Mouse (Mus musculus): ENCODE results near the gene Plekha4.

DNA sequence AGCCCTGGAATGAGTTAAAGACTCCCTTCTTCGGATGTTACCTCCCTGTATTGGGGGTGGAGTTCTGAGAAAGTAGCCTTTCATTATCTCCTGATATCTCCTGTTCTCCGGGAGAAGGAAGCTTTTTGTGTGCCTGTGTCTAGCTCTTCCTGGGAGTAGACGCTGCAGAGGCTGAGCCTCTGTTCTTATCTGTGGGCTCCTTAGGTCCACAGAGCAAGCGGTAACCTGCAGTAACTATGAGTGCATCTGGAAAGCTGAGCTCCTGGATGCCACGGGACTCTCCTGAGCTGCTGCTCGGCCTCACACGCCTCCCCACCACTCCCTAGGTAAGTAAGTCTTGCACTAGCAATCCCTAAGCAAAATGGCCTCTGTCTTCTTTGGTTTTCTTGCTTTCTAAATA, 40.0 kb upstream of the Plekha4 start:
- TF ChIP-seq POLR2A (IDR thresholded peaks at IDR 0.05; ENCODE audit: insufficient read depth, low read depth, low read length) = no peak
- TF ChIP-seq CTCF (IDR thresholded peaks at IDR 0.05; ENCODE audit: insufficient read depth, low read depth, low read length) = no peak

Data from olfactory bulb, adult 2 months (tissue).